Mouse (Mus musculus): ENCODE results near the gene Coro6. TPM values are rescaled to one million over a fixed set of nuclear protein-coding genes. Genes with fewer than 3 reads are reported as not detected.

The Coro6 gene
- total RNA-seq, 1 experiment from 2014 or later, result not detected

DNA sequence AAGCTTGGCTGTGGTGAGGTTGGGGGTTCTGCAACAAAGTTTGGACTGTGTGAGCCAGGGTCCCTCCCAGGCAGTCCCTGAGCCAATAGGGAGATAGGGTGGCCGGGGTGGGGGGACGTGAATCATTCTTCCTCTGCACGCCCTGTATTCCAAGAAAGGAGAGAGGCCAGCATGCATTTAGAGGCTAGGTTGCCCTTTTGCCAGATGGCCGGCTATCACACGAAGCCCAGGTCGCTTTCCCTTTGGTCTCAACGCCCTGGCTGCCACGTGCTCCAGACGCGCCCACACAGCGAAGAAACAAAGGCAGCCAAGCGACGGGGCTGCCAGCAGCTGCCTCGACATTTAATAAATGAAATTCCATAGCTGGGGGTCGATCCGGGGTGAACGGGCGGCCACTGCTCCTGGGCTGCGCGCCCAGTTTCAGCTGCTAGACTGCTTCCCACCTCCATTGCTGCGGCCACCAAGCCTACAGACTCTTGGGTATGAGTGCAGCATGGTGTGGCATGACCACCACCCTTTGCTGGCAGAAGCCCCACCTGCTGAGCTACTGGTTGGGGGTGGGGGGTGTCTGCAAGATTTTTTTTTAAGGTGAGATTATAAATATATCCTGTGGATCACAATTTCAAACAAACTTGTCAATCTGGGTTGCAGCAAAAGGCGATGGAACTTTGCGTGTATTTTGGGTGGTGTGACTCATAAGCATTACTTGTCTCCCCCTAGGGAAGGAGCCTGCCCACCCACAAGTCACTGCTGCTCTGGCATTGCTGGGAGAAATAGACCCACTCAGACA is 29.5 kb downstream of the Coro6 start:
- ATAC-seq (replicated peaks; ENCODE audit: low read depth, poor library complexity, severe bottlenecking), result peak; percentile 10; the same call in 1 of the 2 replicates

DNA sequence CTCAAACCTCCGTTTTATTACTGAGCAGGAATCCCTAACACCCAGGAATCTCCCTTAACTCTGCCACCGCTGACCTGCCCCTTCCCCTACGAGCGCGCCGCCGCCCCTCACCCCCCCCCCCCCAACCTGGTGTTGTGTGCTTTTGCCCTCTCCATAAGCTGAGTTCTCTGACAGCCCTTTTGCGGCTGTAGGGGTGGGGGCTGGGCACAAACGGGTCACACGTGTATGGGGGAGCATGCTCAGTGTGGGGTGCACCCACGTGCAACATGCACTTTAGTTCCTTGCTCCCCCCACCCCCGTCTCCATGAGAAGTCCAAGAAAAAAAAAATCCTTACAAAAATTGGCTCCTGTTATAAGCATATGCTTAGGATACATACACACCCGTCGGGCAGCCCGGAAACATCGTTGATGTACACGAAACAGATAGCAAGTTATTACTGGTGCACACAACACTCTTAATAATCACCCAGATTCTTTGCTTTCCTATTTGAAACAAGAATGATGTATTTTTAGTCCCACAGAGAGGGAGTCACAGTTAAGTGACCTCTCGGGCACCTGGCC is 30.2 kb downstream of the Coro6 start:
- no peak for ATAC-seq (replicated peaks; ENCODE audit: low read depth, poor library complexity, severe bottlenecking)

DNA sequence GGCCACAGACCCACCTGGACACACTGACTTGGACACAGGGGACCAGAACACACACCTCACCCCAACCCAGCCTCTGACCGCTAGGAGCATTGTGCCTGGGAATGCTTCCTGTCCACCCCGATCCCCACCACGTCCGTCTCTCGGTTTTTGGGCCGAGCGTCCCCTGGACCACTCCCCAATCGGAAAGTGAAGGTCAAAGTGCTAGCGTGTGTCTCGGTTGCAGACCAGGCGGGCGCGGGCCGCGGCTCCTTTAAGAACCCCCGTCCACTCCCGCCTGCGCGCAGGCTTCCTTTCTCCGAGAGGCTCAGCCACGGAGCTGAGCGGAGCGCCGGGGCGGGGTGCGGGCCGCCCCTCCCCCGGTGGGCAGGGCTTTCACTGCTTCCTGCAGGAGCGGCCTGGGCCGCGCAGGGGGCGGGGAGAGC is 30.7 kb downstream of the Coro6 start:
- peak; percentile 53 for ATAC-seq (replicated peaks; ENCODE audit: low read depth, poor library complexity, severe bottlenecking)

DNA sequence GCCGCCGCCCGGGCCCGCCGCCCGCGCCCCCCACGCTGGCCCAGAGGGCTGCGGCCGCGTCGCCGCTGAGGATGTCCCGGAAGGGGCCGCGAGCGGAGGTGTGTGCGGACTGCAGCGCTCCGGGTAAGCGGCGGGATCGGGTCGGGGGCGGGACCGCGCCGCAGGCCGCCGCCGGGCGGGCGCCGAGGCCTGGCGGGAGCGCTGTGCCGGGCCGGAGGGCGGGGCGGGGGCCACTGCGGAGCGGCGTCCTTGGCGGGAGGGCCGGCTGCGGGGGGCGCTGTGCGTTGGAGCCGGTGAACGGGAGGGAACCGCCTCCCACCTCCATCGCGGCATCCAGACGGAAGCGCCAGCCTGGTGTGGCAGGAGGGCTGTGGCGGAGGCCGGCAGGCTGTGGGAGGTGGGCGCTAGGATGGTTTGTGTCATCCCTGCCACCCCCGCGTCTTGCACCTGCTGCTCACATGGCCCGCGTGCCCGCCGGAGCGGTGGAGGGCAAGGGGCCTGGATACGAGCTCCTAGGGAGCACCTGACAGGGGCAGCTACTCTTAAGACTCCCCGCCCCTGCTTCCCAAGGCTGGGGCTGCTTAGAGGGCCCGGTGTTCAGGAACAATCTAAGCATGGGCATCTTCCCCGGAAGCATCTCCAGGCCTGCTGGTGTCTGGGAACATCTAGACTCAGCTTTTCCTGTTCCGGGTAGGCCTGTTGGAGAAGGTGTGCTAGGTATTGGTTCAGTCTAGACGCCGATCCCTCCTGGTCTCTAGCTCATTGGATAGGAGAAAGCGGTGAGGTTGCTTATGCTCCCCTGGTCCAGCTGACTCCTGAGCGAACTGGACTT is 31.5 kb downstream of the Coro6 start, which contains the start of gene Git1:
Gene Git1, plus strand, starts transcription at position 51 of the 832 bp plus-strand sequence.
- no peak for ATAC-seq (replicated peaks; ENCODE audit: low read depth, poor library complexity, severe bottlenecking)

DNA sequence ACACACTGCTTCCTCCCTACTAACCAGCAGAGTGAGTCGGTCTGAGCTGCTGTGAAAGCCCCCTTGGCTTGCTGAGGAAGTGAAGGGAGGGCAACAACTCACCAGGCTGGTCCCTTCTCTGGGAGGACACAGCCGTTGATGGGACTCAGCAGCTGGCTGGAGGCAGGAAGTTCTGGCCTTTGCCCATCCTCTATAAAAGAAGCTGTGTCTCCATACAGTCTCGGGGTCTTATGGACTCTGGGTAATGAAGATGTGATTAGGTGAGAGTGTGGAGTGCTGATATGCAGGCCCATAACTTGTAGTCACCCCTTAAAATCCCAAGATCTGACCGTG is 32.1 kb downstream of the Coro6 start:
- ATAC-seq (replicated peaks; ENCODE audit: low read depth, poor library complexity, severe bottlenecking), result no peak

DNA sequence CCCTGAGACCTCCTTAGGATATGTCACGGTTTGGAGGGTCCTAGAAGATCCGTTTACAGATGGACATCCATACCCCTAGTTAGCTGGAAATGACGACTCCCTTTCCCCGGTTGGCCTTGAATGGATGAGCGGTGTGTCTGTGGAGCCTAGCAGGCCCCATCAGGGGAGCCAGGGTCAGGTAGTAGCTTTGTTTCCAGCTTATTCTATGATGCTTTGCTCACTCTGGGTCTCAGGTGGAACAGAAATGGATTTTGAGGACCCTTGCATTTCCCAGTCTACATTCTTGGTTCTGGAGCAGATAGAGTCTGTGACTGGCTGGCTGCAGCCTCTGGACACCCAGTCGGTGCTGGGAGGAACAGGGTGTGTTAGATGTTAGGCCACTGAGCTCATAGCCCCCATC is 32.6 kb downstream of the Coro6 start:
- ATAC-seq (replicated peaks; ENCODE audit: low read depth, poor library complexity, severe bottlenecking), result no peak

DNA sequence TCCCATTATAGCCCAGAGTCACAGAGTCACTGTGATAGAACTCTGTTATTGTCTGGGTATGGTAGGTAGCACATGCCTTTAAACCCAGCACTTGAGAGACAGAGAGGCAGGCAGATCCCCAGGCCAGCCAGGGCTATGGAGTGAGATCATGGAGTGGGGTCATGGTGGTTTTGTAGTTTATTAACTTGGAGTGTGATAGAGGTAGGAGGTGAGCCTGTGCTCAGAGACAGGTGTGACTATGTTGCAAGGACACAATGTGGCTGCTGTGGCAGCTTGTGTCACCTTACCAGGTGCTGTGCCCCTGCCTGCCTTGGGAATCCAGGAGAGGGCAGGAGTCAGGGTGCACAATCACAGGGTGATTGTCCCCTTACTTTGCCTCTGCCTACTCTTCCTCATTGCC is 33.3 kb downstream of the Coro6 start:
- ATAC-seq (replicated peaks; ENCODE audit: low read depth, poor library complexity, severe bottlenecking), result no peak

DNA sequence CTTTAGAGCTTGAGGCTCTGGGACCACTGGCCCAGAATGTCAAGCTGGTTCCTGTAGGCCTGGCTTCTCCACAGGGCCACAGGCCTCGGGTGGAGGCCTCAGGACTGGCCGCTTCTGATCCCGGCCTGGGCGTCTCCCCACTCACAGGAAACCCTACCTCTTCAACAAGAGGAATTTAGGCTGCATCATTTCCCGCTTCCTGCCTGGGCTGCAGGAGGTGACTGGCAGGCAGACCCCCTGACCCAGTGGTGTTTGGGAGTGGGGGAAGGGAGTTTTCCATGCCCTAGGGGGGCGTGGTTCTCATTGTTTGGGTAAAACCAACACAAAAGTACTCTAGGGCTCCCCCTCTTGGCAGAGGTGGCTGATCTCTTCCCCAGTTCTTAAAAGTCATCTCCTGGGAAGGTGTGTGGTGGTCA is 35.1 kb downstream of the Coro6 start:
- ATAC-seq (replicated peaks; ENCODE audit: low read depth, poor library complexity, severe bottlenecking), result peak; percentile 28

DNA sequence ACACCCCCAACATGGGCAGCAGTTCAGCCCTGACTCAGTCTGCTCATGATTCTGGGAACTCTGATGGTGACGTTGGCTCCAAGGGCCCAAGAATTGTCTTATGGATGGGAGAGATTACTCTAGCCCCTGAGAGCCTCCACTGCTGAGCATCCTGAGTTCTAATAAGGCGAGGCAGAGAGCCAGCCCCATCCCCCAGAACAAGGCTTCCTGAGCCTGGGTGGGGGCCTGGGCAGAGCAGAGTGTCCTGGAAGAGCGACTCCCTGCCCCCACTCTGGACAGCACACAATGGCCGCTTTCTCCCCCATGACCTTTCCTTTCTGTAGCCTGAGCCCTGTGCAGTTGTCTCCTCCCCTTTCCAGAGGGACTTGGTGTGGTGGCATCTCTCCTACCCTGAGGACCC is 35.6 kb downstream of the Coro6 start:
- ATAC-seq (replicated peaks; ENCODE audit: low read depth, poor library complexity, severe bottlenecking), result no peak

DNA sequence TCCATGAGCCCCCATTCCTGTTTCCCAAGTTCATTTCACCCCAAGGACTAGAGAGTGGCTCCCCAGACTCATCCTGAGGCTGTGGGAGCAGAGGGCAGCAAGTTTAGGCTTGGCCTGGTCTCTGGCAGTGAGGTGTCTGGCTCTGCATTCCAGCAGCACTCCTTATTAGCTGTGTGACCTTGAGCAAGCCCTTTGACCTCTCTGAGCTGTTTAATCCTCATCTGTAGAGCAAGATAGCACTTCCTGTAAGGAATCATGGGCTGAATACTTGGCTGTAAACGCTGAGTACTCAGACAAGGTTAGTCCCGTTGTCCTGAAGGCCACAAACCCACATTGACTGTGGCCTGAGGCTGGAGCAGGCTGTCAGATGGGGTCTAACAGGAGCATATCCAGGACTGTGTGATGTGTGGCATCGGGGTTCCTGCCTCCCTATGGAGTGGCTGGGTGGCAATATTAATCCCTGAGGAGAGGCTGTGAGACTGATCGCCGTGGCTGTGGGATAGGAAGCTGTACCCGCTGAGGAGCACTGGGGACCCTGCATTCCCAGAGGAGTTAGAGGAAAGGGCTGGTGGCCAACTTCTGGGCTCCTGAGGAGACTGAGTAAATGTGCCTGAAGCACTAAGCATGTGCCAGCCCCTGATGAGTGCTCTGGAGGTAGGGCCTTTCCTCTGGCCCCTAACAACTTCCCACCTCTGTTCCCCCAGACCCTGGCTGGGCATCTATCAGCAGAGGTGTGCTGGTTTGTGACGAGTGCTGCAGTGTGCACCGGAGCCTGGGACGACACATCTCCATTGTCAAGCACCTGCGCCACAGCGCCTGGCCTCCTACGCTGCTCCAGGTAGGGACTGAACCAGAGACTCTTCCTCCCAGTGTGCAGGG is 36.3 kb downstream of the Coro6 start:
- no peak for ATAC-seq (replicated peaks; ENCODE audit: low read depth, poor library complexity, severe bottlenecking)

DNA sequence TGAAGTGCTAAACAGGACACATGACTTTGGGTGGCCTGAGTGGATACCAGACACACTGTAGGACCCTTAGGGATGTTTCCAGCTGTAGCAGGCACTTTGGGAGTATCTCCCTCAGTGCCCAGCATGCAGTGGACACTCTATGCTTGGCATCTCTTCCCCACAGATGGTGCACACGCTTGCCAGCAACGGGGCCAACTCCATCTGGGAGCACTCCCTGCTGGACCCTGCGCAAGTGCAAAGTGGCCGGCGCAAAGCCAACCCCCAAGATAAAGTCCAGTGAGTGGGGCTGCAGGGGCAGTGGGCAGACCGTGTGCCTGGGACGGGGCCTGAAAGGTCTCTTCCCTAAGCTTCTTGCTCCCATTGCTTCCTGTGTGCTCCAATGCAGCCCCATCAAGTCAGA is 37.1 kb downstream of the Coro6 start:
- ATAC-seq (replicated peaks; ENCODE audit: low read depth, poor library complexity, severe bottlenecking), result no peak

DNA sequence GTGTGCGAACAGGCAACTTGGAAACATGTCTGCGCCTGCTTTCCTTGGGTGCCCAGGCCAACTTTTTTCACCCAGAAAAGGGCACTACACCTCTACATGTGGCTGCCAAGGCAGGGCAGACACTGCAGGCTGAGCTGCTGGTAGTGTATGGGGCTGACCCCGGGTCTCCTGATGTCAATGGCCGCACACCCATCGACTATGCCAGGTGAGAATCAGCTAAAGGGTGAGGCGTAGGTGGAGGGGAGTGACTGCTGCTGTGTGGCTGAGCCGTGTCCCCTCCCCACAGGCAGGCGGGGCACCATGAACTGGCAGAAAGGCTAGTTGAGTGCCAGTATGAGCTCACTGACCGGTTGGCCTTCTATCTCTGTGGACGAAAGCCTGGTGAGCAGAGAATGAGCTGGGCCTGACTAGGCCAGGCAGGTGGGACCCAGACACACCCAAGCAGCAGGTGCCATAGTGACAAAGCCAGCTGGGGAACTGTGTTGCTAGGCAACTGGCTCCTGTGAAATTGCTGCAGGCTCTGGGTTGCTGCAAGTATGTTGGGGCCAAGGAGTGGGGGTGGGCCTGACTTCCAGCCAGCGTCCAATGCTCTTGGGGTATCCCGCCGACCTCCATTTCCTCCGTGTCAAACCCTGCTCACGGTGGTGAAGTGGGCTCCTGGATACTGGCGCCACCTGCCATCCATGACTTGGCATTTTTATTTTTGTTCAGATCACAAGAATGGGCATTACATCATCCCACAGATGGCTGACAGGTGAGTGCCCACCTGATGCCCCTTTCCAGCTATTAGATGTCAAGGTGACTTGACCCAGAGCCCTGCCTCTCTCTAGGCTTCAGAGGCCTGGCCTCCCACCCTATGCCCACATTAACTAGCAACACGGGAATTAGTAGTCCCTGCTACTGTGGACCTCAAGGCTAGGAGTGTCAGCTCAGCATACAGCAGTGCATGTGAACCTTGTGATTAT is 38.4 kb downstream of the Coro6 start:
- ATAC-seq (replicated peaks; ENCODE audit: low read depth, poor library complexity, severe bottlenecking), result no peak

DNA sequence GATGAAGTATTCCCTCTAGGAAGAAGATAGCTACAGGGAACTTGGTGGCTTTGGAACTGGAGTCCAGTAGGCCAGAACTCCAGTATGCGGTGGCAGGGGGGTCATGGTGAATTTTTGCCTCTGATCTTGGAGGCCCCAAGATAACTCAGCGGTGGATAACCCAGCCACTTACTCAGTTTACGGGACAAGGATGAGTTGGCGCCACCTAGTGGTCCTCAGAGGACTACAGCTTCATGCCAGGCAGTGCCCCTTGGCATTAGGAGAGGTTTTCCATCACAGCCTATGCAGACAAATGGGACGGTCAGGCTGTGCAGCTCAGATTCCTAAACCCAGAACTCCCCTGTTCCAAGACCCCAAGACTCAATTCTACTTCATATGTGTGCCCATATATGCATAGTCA is 39.2 kb downstream of the Coro6 start:
- peak; percentile 75 for ATAC-seq (replicated peaks; ENCODE audit: low read depth, poor library complexity, severe bottlenecking)

DNA sequence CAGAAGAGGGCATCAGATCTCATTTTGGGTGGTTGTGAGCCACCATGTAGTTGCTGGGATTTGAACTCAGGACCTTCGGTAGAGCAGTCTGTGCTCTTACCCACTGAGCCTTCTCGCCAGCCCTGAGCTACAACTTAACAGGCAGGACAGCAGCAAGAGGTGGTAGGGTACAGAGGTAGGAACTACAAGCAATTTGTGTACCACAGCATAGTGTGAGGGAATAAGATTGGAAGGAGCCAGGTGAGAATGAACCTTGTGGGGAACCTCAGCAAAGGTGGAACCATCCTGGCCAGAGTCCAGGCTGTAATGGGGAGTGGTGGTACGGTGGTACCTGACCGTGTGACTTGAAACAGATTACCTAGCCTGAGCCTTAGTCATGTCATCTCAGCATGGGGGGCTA is 39.8 kb downstream of the Coro6 start:
- ATAC-seq (replicated peaks; ENCODE audit: low read depth, poor library complexity, severe bottlenecking), result no peak

DNA sequence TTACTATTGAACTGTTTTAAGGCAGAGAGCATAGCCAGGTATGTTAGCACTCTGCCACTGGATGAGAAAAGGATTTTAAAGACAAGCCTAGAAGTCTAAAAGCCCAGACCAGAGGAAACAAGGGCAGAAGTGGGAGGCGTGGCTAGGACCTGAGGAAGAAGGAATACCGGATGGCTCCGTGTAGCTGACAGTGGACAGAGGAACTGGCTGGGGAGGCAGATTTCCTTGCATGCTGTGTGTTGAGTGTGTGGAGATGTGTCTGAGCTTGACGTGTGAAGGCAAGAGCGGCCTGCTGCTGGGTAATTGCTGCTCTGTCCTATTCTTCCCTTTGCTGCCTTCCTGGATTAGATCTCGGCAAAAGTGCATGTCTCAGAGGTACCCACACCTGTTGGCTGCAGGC is 40.3 kb downstream of the Coro6 start:
- ATAC-seq (replicated peaks; ENCODE audit: low read depth, poor library complexity, severe bottlenecking), result no peak

DNA sequence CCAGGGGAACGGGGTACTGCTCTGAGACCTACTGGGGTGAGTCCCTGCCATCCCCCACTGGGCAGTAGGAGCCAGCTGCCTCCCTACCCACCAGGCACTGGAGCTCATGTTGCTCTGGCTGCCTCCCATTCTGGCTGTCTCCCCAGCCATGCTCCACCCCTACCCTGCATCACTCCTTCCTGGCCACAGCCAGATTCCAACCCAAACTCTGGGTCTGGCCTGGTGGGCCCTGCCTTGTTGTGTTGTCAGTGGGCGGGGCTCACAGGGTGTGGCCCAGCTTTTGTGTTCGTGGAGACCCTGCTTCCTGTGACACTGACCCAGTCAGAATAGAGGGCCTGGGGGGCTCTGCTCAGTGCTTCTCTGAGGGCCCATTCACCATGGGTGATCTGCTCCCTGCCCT is 41.3 kb downstream of the Coro6 start:
- no peak for ATAC-seq (replicated peaks; ENCODE audit: low read depth, poor library complexity, severe bottlenecking)

DNA sequence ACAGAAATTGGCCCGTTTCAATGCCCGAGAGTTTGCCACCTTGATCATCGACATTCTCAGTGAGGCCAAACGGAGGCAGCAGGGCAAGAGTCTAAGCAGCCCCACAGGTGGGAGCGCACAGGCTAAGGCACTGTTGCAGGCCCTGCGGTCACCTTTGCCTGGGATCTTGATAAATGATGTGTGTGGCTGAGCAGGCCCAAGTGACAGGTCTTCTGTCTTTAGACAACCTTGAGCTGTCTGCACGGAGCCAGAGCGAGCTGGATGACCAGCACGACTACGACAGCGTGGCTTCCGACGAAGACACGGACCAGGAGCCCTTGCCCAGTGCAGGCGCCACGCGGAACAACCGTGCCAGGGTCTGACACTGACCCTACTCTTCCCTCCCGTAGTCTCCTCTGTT is 42.2 kb downstream of the Coro6 start:
- no peak for ATAC-seq (replicated peaks; ENCODE audit: low read depth, poor library complexity, severe bottlenecking)

DNA sequence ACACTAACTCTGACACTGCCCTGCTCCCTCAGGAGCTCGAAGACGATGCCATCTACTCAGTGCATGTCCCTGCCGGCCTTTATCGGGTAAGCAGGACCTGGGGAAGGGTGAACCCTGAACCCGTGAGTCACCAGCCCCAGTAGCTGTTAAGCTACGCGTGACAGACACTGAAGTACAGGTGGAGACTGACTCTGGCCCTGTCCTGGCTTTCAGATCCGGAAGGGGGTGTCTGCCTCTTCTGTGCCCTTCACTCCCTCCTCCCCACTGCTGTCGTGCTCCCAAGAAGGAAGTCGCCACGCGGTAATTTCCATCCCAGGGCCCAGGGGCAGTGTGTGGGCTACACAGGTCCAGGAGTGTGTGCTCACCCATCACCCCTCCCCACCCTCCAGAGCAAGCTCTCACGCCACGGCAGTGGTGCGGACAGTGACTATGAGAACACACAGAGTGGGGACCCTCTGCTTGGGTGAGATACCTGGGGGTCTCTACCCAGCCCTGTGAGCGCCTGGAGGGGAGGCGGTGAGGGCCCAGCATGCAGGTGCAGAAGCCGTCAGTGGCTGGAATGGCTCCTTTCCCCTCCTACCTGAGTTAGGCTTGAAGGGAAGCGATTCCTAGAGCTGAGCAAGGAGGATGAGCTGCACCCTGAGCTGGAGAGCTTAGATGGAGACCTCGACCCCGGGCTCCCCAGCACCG is 43.2 kb downstream of the Coro6 start:
- no peak for ATAC-seq (replicated peaks; ENCODE audit: low read depth, poor library complexity, severe bottlenecking)

DNA sequence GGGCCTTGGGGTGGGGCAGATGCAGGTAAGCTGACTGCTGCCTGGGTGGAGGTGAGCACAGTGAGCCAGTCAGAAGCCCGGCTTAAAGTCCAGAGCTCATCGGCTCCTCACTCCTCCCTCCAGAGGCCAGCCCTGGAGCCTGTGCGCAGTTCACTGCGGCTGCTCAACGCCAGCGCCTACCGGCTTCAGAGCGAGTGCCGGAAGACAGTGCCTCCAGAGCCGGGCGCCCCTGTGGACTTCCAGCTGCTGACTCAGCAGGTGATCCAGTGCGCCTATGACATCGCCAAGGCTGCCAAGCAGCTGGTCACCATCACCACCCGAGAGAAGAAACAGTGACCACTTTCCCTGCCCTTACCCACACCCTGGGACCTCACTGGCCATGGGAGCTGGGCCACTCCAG is 44.1 kb downstream of the Coro6 start:
- ATAC-seq (replicated peaks; ENCODE audit: low read depth, poor library complexity, severe bottlenecking), result no peak

Data from common myeloid progenitor, adult 5-6 weeks (primary cell).